Mouse (Mus musculus): Measurements from ENCODE around the gene Ube4a. TPM values are rescaled to one million over a fixed set of nuclear protein-coding genes. Genes with fewer than 3 reads are reported as not detected.
"Not testable (repeated sequence)": the region's sequence is repeated elsewhere in the genome, so short reads cannot be mapped to it uniquely, and the experiment has no call there.

The Ube4a gene
- total RNA-seq, 1 experiment from 2014 or later = 100 TPM

DNA sequence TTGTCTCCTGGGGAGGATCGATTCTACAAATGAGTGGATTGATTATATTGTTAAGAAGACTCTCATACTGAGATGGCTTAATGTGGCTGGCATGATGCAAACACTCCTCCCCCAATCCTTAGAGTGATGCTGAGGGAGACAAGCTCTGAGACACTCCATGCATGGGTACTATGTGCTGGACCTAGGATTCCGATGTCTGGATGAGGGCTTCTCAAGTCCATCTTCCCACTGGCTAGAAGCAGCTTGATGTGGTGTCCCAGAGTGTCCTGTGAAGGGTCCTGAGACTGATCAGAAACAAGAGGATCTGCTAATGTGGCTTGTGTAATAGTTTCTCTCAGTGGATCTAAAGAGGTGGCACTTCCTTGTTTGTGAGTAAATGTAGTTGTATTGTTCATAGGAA, 15.7 kb upstream of the Ube4a start:
- DNase-seq = no peak

DNA sequence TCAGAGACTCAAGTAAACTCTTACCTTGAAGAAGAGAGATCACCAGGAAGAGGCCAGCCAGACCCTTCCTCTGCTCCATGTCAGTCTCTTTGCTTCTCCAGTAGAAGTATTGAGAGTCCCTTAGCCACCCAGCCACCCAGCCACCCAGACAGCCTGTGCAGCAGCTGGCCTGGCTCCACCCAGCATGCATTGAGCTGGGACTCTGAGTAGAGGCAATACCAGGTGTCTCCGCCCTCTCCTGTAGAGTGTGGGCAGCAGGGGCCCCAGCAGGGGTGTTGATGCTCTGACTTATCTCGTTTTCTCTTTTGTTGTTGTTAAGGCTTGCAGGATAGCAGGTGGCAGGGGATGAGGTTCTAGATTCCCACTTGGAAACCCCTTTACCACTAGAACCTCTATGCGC, 14.8 kb upstream of the Ube4a start, which contains the start of gene Cd3g:
Gene Cd3g (minus strand): TSS at position 190 of the 400 bp plus-strand sequence.
- peak; percentile 25 for DNase-seq

DNA sequence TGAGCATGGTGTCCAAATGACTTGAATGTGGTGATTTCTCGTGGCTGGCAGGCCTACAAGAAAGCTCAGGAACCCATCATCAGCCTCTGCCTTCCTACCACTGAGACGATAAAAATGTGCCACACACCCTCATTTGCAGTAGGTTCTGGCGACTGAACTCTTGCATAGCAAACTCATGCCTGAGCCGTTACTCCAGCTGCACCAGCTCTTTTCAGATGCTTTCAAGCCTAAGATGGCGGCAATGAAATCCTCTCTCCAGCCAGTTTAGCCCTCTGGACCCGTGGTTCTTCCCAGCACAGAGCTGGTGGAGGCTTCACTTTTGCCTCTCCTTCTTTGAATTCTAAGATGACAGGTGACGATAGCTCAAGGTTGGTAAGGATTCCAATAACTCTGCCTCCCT, 14.4 kb upstream of the Ube4a start:
- DNase-seq = no peak

DNA sequence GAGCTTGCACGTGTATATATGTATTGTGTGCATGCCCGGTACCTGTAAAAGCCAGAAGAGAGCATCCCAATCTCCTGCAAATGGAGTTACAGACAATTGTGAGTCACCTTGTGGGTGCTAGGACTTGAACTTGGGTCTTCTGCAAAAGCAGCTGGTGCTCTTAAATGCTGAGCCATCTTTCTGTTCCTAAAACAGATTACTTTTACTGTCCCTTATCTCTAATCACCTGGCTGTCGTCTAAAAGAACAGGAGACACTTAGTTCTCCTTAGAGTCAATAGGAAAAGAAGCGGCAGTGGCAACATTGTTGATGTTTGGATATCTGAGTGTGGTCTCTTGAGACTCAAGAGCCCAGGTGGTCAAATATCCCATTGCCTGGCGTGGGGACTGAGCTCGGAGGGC, 12.4 kb upstream of the Ube4a start:
- DNase-seq = no peak

DNA sequence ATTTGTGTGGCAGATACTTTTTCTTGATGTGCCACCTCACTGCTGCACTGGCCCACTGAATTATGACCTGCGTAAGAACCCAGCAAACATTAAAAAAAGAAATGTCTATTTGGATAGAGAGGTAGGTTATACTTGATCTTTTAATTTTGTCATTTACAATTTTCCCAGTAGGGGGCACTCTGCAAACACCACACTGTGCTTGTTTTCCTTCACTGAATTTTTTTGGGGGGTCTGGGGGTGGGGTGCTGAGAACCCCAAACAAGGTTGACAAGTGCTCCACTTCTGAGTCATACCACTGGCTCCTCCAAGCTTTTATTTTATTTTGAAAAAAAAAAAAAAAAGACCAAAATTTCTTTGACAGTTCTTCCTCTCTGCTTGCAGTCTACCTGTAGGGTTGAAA, 4.0 kb upstream of the Ube4a start:
- no peak for DNase-seq

DNA sequence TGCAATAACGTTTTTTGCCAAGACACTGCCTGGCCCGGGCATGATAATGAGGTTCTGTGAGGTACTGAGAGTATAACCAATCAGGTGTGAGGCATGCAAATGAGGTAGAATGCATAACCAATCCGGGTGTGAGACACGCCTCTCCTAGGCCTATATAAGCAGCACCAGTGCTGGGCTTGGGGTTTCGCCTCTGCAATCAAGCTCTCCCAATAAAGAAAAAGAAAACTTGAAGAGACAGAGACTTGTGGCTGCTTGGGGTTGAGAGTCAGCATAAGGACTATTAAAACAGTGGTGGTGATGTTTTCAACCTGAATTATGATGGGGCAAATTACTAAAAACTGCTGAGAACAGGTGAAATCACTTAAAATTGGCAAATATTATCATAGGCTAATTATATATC, 2.4 kb upstream of the Ube4a start:
- DNase-seq = not testable (repeated sequence)

DNA sequence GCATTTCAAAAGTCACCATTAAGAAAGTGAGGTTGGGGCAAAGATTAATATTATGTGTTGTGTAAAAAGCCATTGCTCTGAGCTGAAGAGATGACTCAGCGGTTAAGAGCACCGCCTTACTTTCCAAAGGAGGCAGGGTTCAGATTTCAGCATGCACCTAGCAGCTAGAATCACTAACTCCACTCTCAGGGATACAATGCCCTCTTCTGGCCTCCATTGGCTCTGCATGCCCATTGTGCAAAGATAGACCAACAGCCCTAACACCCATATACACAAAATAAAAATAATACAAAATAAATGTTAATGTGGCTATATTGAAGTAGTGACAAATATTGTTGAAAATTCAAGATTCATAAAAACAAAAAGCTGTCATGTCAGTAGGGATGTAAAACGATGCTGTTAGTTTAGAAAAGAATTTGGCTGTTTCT, 1.4 kb upstream of the Ube4a start:
- peak; percentile 87 for DNase-seq

DNA sequence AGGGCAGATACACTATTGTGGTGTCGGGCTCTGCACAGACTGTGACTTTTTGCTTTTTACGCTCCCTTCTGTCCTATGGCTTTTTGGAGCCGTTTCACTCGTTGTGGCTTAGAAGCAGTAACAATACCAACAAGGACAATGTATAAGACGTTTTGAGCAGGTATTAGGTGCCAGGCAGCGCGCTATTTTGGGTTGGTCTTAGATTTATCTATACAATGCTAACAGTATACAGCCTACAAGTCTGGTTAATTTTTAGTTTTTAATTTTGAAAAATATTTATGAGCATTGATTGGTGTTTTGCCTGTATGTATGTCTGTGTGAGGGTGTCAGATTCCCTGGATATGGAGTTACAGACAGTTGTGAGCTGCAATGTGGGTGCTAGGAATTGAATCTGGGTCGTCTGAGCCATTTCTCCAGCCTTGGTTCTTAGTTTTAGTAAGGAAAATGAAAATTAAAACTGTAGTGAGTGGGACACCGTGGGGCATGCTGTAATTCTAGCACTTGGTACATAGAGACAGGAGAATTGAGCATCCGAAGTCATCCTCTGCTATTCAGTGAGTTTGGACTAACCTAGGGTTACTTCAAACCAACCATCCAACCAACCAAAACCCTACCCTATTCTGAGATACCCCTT, 550 bp upstream of the Ube4a start:
- DNase-seq = no peak

DNA sequence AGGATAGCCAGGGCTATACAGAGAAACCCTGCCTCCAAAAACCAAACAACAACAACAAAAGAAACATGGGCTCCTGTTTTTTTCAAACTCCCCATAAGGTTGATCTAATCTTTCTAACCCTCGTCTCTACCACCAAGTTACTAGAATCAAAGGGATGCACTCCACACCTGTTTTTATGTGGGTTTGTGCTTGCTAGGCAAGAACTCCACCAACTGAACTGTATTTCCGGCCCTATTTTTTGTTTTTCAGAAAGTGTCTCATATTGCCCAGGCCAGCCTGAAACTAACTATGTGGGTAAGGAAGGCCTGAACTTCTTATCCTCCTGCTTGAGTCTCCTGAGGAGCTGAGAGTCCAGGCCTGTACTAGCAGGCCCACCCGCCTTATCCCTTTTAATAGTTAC, 11.0 kb downstream of the Ube4a start:
- no peak for DNase-seq

DNA sequence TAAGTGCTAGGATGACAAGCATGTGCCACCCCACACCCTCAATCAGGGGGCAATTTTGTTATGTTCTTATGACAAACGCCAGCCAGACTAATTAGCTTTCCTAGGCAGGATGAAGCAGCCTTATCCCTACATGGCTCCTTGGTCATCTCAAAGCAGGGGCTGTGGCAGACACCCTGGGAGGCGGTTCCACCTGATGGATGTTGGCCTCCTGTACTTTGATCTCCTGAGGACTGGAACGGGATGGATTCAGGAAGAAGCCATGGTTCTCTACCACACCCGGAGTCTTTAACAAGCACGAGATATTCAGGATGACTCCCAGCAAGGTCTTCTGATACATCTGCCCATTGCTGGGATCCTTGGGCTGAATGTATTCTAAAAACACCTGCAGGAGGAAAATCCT, 17.6 kb downstream of the Ube4a start:
- DNase-seq = no peak

DNA sequence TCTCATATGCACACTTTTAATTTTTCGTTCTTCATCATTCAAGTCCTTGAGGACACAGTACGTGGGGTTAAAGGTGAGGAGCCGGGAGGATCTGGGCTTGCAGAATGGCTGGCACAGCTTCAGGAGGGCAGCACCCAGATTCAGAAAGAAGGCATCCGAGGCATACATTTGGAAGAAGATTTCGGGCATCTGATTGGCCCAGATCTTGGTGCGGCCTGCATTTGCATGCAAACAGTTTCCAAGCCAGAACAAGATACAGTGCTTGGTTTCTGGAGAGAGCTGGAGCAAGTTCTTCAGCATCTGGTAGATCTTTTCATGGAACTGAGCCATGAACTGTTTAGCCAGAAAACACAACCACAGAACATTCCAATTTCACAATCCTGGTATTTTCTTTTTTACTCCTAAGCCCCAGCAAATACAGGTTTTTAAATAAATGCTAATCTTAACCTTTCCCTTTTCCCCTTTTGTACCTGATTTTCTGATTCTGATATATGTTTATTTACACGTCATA, 19.2 kb downstream of the Ube4a start:
- DNase-seq = peak; percentile 16

DNA sequence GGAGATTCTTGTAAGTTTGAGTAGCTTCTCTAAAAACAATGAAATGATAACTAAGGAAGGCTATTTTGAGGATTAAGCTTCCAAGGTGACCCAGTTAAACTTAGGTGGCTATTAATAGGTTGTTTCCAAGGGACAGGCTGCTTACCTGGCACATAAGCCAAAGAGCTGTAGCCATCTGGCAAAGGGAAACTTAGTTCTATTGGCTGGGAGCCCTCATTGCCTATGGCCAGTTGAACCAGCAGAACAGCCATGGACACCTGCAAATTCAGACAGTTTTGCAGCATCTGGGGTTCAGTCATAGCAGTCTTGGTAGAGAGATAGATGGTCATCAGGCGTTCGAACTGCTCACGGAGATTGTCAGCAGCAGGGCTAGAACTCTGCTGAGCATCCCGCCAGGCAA, 23.0 kb downstream of the Ube4a start:
- peak; percentile 32 for DNase-seq

DNA sequence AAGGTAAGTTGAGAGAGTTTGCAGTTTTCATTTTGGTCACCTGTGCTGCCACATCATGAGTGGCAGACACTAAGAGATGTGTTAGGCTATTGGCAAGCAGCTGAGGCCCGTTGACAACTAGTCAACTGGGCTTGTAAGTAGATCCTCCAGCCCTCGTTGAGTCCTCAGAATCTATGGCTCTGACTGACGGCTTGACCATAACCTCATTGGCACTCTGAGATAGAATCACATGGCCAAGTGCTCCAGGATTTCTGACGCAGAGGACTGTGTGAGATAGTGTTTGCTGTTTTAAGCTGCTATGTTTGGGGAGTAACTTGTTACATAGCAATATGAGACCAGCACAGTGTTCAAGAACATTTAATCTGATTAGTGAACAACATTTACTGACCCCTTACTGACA, 23.6 kb downstream of the Ube4a start:
- no peak for DNase-seq

DNA sequence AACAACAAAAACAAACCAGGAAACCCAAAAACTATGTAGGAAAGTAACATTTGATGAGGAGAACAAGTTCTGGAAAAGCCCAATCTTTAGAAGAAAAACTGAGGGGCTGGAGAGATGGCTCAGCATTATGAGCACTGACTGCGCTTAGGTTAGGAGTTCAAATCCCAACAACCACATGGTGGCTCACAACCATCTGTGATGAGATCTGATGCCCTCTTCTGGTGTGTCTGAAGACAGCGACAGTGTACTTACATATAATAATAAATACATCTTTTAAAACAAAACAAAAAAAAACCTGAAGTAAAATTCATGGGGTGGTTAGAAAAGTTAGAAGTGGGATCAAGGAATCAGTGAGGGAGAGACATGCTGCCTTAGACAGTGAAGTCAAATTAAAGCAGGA, 43.9 kb downstream of the Ube4a start:
- DNase-seq = no peak

DNA sequence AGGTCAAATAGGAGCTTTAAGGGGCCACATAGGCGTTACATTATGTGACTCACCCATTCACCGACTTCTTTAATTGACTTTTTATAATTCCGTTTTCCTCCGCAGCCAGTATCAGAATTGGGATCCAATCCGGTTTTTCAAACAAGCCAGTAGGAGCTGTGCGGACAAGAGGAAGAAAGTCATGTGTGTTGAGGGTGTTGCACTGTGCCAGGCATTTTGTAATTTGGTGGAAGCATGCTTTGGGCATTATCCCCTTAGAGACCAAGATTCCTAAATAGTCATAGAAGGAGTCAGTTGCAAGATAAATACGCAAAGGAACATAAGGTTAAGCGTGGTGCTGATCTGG, 44.3 kb downstream of the Ube4a start:
- peak; percentile 72 for DNase-seq

DNA sequence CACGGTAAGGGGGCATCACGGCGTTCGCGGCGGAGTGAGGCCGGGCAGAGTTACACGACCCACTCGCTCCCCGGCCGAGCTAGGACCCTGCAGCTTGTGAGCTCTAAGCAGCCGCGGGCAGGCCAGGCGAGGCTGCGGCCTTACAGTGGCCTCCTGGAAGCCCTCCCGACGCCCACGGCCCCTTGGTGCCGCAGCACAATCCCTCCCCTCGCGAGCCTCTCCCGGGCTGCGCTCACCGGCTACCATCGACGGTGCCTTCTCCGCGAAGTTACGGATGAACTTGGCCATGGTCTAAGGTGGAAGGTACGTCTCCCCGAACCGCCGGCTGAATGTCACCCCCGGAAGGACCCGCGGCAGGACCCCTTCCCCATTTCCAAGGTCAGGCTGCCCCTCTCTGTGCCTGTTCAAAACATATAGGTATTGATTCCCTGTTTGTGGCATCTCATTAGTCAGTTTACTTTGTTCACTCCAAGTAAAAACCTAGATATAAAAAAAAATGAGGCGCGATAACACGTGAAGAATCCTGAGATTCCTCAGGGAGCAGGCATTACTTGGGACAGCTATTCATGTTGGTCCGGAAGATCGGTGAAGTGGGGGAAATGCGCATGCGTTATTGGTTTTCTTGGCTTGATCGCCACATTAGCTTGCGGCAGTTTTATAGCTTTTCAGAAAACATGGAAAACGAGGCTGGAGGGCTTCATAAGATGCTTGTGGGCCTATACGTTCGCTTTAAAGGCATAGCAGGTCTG, 44.9 kb downstream of the Ube4a start, which contains the start of gene Atp5l:
Gene Atp5l (minus strand): TSS at position 369 of the 749 bp plus-strand sequence.
- peak; percentile 90 for DNase-seq

DNA sequence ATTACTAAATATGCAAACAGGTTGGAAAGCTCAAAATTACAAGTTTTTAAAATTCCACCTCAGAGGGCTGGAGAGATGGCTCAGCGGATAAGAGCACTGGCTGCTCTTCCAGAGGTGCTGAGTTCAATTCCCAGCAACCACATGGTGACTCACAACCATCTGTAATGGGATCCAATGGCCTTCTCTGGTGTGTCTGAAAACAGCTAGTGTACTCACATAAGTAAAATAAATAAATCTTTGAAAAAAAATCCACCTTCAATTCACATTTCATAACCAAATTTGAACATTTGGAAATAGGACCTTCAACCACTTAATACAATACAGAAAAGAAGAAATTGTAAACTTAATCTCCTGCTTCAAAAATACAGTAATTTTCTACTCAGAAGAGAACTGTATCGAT, 45.8 kb downstream of the Ube4a start:
- DNase-seq = no peak

DNA sequence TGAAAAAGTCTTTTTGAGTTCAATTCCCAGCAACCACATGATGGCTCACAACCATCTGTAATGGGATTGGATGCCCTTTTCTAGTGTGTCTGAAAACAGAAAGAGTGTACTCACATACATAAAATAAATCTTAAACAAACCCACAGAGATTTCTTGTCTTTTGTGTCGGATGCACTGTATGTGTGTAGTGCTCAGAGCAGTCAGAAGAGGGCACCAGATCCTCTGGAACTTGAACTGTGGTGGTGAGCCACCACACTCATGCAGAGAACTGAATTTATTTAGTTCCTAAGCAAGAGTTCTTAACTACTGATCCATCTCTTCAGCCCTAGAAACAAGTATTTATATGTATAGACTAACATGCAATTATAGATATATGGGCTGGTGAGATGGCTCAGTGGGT, 49.2 kb downstream of the Ube4a start:
- DNase-seq = peak; percentile 52

DNA sequence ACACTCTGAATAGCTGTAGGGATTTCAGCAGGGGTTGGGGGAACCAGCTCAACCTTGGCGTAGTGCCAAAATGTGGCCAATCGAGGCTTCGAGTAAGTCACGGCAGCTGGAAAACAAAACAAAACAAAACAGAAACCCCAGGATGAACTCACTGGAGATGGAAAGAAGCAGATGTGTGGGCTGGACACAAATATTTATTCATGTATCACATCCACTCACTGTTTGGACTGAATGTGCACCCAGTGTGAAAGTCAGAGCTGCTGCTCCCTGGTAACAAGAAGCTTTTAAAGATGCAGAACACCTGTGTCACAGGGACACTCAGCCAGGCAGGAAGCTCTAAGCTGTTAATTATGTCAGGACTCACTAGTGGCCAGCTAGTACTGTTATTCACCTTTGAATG, 50.7 kb downstream of the Ube4a start:
- no peak for DNase-seq

DNA sequence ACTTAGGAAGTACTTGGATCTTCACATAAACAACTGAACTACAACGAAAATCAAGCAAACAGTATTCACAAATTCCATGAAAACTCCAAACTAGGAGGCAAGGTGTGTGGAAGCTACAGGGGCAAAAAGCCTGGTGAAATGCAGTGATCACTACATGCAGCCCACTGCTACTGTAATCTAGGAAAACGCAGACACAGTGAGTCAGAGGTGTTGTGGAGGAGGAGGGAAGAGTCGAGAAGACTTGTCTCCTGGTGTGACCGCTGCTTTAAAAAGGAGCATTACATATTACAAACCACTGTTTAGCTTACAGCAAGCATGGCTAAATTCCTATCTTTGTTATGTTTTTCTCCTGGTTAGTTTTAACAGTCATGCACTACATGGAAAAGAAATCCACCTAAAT, 54.0 kb downstream of the Ube4a start:
- no peak for DNase-seq

DNA sequence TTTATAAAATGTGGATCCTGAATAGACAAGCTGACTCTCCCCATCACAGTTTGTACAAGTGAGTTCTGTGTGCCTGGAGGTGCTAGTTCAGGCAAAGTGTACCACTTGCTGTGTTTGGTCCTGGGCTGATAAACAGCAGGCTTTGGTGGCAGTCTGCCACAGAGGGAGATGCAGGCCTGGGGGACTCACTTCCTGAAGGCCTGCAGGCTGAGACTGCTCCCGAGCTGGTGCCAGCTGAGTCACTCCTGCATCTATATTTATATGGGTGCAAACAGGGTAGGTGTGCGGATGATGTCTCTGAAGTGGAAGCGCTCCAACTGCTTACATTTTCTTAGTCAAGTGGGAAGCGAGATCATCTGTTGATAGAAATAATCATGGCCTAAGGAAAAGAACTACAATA, 59.8 kb downstream of the Ube4a start:
- DNase-seq = peak; percentile 27

DNA sequence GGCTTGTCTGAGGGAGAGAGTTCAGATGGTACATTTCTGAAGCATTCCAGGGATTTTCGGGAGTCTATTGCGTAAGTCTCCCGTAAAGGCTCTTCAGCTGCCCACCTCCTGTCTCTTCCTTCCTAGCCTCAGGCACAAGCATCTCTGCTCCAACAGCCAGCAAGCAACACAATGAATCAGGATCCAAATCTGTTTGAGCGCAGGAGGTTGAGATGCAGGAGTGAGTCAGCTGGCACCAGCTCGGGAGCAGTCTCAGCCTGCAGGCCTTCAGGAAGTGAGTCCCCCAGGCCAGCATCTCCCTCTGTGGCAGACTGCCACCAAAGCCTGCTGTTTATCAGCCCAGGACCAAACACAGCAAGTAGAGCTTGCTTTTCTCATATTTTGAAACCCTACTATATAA, 60.4 kb downstream of the Ube4a start:
- peak; percentile 85 for DNase-seq

DNA sequence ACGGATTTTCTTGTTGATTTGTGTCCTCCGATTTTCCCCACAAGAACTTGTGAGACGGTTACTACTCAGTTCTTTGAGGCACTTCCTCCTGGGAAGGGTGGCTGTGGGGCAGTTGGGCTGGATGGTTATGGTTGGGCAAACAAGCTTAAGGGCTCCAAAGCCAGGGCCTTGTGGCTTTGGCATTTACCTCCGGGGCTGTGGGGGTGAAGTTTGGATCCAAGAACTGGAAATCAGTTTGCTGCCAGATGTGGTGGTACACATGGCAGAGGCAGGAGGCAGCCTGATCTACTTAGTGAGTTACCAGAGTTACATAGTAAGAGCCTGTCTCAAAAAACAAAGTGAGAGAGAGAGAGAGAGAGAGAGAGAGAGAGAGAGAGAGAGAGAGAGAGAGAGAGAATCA, 61.5 kb downstream of the Ube4a start:
- DNase-seq = no peak

DNA sequence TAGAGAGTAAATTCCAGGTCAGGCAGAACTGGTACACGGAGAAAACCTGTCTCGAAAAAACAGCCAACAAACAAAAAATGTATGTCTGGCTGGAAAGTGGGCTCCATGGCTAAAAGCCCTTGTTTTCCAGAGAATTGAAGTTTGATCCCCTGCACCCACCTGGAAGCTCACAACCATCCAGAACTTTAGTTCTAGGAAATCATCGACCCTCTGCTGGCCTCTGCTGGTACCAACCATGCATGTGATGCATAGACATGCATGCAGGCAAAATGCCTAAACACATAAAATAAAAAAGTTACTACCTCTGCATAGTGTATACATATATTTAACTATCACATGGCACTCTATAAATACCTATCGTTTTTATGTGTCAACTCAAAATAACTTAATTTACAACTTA, 65.0 kb downstream of the Ube4a start:
- no peak for DNase-seq

Data from adrenal gland, postnatal 14 days (tissue).